Mouse (Mus musculus) 416B (cell line): ENCODE measurements around the gene Sympk.

Source experiments
- DNase-seq: peaks from one replicate; pipeline ENCODE4 v3.0.0; 2011; ENCODE audit warnings: low read depth

The Sympk gene

GRCm38 (mm10) chr7:19007026-19007977 lies 16.9 kb upstream of the Sympk start:
- DNase-seq, result no peak

DNA sequence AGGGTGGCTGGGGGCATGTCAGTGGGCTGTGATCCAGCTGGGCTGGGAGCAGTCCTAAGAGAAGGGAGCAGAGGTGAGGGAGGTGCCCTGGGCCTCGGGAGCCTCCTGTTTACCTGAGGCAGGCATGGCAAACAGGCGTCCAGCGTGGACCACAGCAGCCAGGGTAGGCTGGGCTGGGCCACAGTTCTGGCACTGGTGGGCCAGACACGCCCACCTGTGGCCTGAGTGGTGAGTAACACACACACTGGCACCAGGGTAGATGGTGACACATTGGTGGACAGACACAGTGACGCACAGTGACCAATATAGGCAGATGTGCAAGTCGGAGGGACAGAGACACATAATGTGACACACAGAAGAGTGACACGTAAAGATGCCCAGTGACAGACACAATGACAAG lies 13.6 kb upstream of the Sympk start:
- DNase-seq, result peak; percentile 60

DNA sequence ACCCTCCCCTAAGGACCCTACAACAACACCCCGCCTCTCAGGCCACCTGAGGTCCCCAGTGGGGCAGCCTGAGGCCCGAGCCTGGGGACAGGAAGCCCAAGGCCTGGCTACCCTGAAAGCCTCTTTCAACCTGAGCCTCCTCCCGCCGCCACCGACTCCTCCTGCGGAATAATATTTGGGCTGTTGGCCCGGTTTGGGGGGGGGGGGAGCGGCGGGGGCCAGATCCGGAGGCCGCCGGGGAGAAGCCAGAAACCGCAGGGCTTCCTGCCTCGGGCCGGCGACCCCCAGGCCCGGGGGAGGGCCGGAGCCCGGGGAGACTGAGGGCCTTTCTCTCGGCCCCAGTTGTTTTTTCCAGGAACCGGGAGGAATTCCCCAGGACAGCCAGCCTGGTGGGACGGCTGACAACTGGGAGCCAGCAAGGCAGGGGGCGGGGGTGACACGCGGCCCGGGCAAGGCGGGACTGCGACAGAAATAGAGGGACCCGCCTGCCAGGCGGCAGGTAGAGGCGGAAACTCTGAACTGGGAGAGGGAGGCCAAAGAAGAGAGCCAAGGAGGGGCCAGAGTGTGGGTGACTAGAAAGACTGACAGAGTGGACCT lies 12.1 kb upstream of the Sympk start:
- peak; percentile 51 for DNase-seq

DNA sequence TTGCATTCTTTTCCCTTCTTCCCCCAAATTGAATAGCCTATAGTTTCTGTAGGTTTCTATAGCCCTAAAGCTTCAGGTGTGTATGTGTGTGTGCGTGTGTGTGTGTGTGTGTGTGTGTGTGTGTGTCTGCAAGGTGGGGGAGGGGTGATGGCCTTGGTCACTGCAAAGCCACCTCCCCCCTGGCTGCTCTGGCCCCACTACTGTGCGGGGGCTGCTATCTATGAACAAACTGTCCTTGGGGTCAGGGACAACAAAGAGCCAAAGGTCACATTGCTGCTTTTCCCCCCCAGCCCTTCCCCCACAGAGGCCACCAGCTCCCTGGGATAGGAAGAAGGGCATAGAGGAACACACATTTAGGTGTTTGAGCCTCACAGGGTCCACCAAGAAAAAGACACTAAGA lies 11.3 kb upstream of the Sympk start:
- no peak for DNase-seq

GRCm38 (mm10) chr7:19014452-19014851 lies 9.7 kb upstream of the Sympk start:
- no peak for DNase-seq

- no peak for DNase-seq
These were observed 8.1 kb upstream of the Sympk start for GRCm38 (mm10) chr7:19016042-19016441.

DNA sequence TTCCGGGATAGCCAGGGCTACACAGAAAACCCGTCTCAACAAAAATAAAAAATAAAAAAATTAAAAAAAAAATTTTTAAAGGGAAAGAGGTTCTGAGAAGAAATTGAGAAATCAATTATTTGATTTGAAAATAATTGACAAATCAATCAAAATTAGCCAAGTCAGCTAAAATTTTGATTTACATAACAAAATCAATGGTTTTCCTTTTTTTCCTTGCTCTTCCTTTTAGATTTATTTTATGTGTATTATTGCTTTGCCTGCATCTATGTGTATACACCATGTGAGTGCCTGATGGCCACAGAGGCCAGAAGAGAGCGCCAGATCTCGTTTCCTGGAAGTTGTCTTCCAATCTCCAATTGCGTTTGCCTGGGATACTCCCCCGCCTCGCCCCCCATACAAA lies 6.3 kb upstream of the Sympk start:
- no peak for DNase-seq

GRCm38 (mm10) chr7:19021048-19021447 lies 3.1 kb upstream of the Sympk start:
- peak; percentile 19 for DNase-seq

DNA sequence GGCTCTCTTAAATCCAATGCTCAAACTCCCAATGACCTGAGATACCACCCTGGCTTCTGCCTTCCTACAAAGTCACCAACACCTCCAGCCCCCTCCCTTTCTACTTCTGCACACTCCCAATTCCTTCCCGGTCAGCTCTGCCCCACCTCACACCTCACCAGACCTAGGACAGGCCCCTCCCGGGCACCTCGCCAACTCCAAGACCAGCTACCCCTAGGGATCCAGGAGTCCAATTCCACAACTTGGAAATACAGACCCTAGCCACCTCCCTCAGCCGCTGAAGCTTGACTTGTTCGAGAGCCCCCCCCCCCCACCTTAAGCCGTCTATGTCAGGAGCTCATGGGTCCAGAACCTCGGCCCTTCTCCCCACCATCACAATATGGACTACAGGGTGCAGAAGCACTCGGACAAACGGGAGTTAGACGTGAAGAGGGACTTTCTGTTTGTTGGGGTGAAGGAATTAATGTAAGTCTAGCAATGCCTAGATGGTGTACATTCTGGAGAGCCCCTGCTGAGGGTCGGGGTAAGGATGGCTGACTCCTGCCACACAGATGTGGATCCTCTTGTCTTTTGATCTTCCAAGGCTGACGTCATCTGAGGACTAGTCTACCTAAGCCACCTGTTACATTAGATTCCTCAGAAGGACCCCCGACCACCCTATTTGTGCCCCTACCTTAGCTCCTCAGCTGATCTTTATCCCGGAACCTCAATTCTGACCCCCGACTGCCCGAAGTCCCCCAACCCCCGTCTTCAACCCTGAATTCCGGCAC lies 1.8 kb upstream of the Sympk start:
- no peak for DNase-seq

DNA sequence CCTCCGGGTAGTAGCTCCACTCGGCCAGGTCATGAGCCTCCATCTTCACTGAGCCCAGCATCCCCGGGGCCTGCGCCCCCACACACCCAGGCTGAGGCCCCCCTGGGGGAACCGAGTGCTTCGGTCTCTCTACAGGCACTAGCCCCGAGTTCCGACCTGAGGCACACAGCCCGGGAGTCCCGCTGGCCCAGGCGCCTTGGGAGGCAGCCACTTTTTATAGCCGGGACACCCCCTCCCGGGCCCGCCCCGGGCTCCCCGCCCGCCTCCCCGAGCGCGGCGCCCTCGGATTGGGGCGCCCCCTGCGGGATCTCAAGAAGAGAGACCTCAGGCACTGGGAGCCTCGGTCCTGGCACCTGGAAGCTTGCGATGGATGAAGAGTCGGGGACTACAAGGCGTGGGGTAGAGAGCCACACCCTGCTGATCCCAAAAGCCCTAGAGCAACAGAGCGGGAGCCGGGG lies 791 bp upstream of the Sympk start, which contains the start of gene Foxa3:
Foxa3 (minus strand) TSS at position 182 of the 458 bp plus-strand sequence.
- no peak for DNase-seq

DNA sequence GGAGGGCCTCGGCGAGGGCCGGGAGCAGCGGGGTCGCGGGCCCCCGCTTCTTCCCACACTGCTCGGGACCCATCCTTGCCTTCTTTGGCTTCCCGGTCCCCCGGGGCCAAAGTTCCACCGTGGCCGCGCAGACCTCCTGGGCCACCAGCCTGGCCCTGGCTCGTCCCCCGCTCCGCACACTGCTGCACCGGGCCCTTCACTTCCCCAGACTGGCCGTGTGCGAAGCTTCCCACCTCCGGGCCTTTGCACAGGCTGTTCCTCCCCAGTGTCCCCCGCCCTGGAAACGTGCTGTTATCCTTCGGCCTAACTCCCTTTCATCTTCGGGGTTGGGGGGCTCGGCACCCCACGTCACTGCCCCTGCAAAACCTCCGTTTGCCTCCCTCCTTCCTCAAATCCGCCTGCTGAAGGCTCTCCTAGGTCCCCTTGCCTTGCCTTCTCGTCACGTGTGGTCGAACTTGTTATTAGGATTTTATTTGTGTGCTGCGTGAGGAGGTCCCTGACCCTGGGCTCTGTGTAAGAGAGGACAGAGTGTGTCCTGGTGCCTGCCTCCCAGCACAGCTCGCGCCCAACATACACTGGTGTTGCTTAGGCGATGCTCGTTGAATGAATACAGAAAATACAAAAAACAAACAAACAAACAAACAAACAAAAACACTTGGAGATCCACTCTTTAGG lies 541 bp downstream of the Sympk start:
- DNase-seq, result peak; percentile 51

DNA sequence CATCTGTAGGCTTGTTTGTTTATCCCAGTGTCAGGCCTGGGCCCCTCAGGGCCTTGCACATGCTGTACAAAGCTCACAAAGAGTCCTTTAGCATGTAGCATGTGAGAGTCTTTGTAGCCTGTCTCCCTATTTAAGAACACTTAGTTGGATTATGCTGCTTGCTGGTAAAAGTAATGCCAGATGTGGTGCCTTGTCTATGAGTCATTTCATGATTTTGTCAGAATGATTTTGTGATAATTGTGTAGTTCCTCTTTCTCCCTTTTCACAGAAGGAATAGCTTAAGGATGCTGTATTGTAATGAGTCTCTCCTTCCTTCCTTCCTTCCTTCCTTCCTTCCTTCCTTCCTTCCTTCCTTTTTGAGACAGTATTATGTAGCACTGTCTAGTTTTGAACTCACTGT lies 3.9 kb downstream of the Sympk start:
- DNase-seq, result peak; percentile 88

- peak; percentile 74 for DNase-seq
These were observed 5.0 kb downstream of the Sympk start for GRCm38 (mm10) chr7:19029084-19029653.

GRCm38 (mm10) chr7:19031641-19032040 lies 7.5 kb downstream of the Sympk start:
- no peak for DNase-seq

GRCm38 (mm10) chr7:19044616-19045015 lies 20.4 kb downstream of the Sympk start:
- DNase-seq, result no peak

GRCm38 (mm10) chr7:19046286-19047069 lies 22.3 kb downstream of the Sympk start:
- DNase-seq, result no peak

DNA sequence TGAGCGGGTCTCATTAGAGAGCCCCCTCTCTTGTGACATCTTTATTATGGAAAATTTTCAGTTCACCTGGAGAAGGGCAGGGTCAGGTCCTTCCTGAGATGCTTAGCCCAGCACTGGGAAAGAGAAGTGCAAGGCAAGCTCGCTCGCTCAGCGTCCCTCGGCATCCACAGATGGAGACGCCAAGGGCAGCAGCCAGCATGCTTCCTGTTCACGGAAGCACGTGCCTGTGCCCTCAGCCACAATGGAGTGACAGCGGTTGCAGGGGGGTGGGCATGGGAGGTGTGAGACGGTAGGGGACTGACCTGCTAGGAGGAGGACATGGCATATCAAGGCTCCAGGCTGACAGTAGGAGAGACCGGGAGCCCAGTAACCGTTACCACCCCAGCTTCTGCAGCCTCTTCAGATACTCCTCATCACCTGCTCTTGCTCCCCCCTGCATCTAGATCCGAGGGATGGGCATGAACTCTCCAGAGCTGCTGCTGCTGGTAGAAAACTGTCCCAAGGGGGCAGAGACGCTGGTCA lies 23.9 kb downstream of the Sympk start:
- DNase-seq, result no peak

- no peak for DNase-seq
These were observed 25.1 kb downstream of the Sympk start for GRCm38 (mm10) chr7:19049252-19049651.

GRCm38 (mm10) chr7:19050172-19050571 lies 26.0 kb downstream of the Sympk start:
- DNase-seq, result no peak

- DNase-seq, result no peak
These were observed 27.0 kb downstream of the Sympk start for GRCm38 (mm10) chr7:19051161-19051560.
